Comparison of ENCODE assay signal across 34 mouse cellular contexts in the genomic region with DNA sequence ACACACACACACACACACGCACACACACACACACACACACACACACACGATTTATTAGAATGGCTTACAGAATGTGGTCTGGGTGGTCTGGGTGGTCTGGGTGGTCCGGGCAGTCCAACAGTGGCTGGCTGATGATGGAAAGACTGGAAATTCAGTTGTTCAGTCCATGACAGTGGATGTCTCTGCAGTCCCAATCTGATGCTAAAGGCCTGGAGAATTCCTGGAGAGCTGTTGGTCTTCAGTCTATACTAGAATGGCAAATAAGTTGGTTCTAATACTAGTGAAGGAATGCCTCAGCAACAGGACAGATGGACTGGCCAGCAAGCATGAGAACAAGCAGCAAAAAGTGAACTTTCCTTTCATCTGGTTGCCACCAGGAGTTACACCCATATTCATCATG.
"Had no signal": no experiment of that assay in that cellular context is flagged by ENCODE, and none has a peak within 500 bp of the region (broad histone marks: within the 10 kb centered on the region; RNA-seq: fewer than 3 reads in every experiment).

No protein-coding gene starts in this region.

- H3K4me2 ChIP-seq: heart, embryonic 11.5 days; heart, embryonic 12.5 days; heart, embryonic 13.5 days; heart, embryonic 15.5 days; hindbrain, embryonic 12.5 days; hindbrain, embryonic 13.5 days; hindbrain, embryonic 14.5 days; hindbrain, embryonic 15.5 days; intestine, embryonic 15.5 days; kidney, embryonic 15.5 days had no signal

- H3K9me3 ChIP-seq: heart, embryonic 10.5 days; heart, embryonic 12.5 days; heart, embryonic 13.5 days; heart, embryonic 15.5 days; hindbrain, embryonic 10.5 days; hindbrain, embryonic 12.5 days; hindbrain, embryonic 13.5 days; hindbrain, embryonic 15.5 days; intestine, embryonic 15.5 days; kidney, embryonic 15.5 days had no signal

- H3K27ac ChIP-seq: heart, embryonic 10.5 days; heart, embryonic 13.5 days; heart, embryonic 15.5 days; hindbrain, embryonic 10.5 days; hindbrain, embryonic 12.5 days; hindbrain, embryonic 13.5 days; hindbrain, embryonic 14.5 days; hindbrain, embryonic 15.5 days; hindbrain, postnatal 0 days; intestine, embryonic 15.5 days; kidney, embryonic 15.5 days; kidney, postnatal 0 days; layer of hippocampus, adult 2 months had no signal

- H3K9ac ChIP-seq: heart, embryonic 12.5 days; heart, embryonic 13.5 days; heart, embryonic 15.5 days; hindbrain, embryonic 12.5 days; hindbrain, embryonic 13.5 days; hindbrain, embryonic 14.5 days; hindbrain, embryonic 15.5 days; intestine, embryonic 15.5 days; kidney, embryonic 15.5 days had no signal

- H3K4me3 ChIP-seq: heart, embryonic 10.5 days; heart, embryonic 12.5 days; heart, embryonic 13.5 days; heart, embryonic 15.5 days; hindbrain, embryonic 10.5 days; hindbrain, embryonic 12.5 days; hindbrain, embryonic 13.5 days; hindbrain, embryonic 15.5 days; intestine, embryonic 15.5 days; kidney, embryonic 15.5 days; layer of hippocampus, adult 2 months had no signal

- H3K27me3 ChIP-seq: heart, embryonic 15.5 days; hindbrain, embryonic 15.5 days had no signal

- DNase-seq: heart, postnatal 10 days; heart, postnatal 14 days; heart, postnatal 36 days; kidney, adult 11 months; kidney, adult 18-20 months; kidney, adult 2 months; kidney, adult 8-10 months; kidney, adult 9 months; kidney, postnatal 10 days; kidney, postnatal 14 days; kidney, postnatal 25 days; kidney, postnatal 36 days; kidney, postnatal 4 days; layer of hippocampus, adult 9-11 months; layer of hippocampus, postnatal 36 days had no signal

- H3K36me3 ChIP-seq: heart, embryonic 10.5 days; heart, embryonic 12.5 days; heart, embryonic 13.5 days; heart, embryonic 15.5 days; hindbrain, embryonic 10.5 days; hindbrain, embryonic 12.5 days; hindbrain, embryonic 13.5 days; hindbrain, embryonic 15.5 days; intestine, embryonic 15.5 days; kidney, embryonic 15.5 days had no signal

- ATAC-seq: hindbrain, embryonic 16.5 days; hindbrain, postnatal 0 days; inflammation-experienced regulatory T-cells, adult 6 months; intestine, embryonic 15.5 days; intestine, embryonic 16.5 days; intestine, postnatal 0 days had no signal
